Mouse (Mus musculus) ES-Bruce4 (cell line): ENCODE measurements at regions not wholly inside any gene's neighbourhood (a gene's known extent, or its start where the extent isn't known, plus 50 kb on each side); places are given as distances from the start of the nearest gene placed in this dataset.

ENCODE experiments used
- CTCF ChIP-seq: IDR thresholded peaks from one replicate; pipeline ENCODE4 v1.8.1; 2011; ENCODE audit warnings: low read depth, low read length
- POLR2A ChIP-seq: IDR thresholded peaks from one replicate; pipeline ENCODE4 v1.8.1; 2011; ENCODE audit warnings: low read length; ENCODE audit not compliant: insufficient read depth

DNA sequence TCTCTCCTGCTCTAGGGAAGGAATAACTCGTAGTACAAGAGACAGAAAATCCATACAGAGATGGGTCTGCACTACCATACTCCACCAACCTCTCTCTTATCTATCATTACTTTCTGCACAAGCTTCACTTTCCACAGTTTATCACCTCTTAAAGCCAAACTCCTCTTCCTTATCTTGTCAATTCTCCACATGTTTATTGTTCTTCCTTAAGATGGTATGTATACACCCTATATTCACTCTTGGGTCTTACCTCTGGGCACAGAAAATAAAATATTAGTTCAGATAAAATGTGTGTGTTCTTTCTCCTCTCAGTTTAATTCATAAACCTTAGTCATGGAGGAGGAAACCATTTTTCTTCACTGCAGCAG is 80.1 kb downstream of the Cd24a start:
- TF ChIP-seq CTCF = no peak
- no peak for TF ChIP-seq POLR2A
